Mouse (Mus musculus): ENCODE data around the gene Zbtb20. TPM values are rescaled to one million over a fixed set of nuclear protein-coding genes. Genes with fewer than 3 reads are reported as not detected.

Zbtb20 gene
- polyA plus RNA-seq, 1 experiment = 5.9 TPM

DNA sequence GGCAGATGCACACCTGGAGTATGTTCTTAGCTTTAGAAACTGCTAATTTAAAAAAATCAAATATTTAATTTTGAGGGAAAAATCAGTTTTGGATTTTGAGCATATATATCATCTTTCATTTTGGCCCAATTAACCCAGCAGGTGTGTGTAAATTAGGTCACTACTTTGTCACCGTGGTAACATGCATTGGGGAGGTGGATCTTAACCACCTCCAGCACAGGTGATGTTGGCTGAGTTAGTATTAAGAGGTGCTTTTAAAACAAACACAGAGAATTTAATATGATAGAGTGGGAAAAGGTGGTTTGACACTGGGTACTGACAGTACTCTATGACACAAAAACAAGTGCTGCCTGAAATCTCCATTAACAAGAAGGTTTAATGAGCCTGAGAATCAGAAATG lies 218.5 kb downstream of the Zbtb20 start:
- TF ChIP-seq POLR2A (IDR thresholded peaks at IDR 0.05; ENCODE audit: control insufficient read depth, low read depth, low read length) (no peak), CTCF (IDR thresholded peaks at IDR 0.05; ENCODE audit: control insufficient read depth, insufficient read depth, insufficient replicate concordance, low read depth, low read length) (no peak)
- Histone ChIP-seq H3K4me1 (ENCODE audit: control insufficient read depth, insufficient read depth, low read length) (no peaks in the 10 kb centered on the region), H3K36me3 (ENCODE audit: control insufficient read depth, insufficient read depth, low read length) (no peaks in the 10 kb centered on the region), H3K27ac (ENCODE audit: control insufficient read depth, insufficient read depth, low read depth, low read length) (no peak overlapping the region), H3K4me3 (ENCODE audit: control insufficient read depth, low read depth, low read length) (no peak overlapping the region), H3K27me3 (ENCODE audit: control insufficient read depth, insufficient read depth, low read length) (no peaks in the 10 kb centered on the region)

DNA sequence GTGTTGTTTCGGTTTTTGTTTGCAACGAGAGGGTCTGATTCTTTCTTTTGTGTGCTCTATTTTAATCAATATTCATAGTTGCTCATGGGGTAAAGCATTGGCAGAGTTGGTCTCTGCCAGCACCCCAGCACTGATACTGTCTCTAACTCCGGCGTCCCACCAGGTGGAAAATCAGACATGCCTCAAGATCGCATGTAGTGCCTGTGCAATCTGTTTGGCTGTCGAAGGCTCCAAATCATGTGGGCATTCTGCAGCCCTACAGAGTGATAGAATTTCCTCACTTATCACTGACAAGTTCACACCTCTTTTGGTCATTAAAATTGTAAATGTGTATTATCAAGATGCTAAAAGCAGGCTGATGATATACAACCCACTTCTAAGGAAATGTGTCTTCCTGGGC lies 219.1 kb downstream of the Zbtb20 start:
- H3K27me3 ChIP-seq (ENCODE audit: control insufficient read depth, insufficient read depth, low read length) = no peaks in the 10 kb centered on the region
- H3K36me3 ChIP-seq (ENCODE audit: control insufficient read depth, insufficient read depth, low read length) = no peaks in the 10 kb centered on the region
- H3K4me1 ChIP-seq (ENCODE audit: control insufficient read depth, insufficient read depth, low read length) = no peaks in the 10 kb centered on the region
- TF ChIP-seq POLR2A (IDR thresholded peaks at IDR 0.05; ENCODE audit: control insufficient read depth, low read depth, low read length) (no peak), CTCF (IDR thresholded peaks at IDR 0.05; ENCODE audit: control insufficient read depth, insufficient read depth, insufficient replicate concordance, low read depth, low read length) (no peak)
- no peak overlapping the region for H3K27ac ChIP-seq (ENCODE audit: control insufficient read depth, insufficient read depth, low read depth, low read length)
- H3K4me3 ChIP-seq (ENCODE audit: control insufficient read depth, low read depth, low read length) = no peak overlapping the region

DNA sequence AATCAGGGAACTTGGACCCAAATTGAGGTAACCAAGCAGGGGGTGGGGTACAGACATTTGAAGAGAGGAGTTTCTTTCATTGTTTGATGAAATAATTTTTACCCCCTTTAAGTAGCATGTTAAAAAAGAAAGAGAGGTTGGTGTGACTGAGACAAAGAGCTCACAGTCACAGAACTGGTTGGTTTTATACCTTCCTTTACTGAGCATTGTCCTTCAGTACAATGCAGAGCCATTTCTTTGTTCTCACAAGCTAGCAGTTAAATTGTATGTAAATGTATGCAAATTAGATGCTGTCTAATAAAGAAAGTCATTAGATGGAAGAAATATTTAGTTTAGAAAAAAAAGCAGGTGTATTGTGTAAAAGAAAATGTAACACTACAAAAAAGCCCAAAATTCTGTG lies 220.4 kb downstream of the Zbtb20 start:
- no peaks in the 10 kb centered on the region for H3K4me1 ChIP-seq (ENCODE audit: control insufficient read depth, insufficient read depth, low read length)
- H3K4me3 ChIP-seq (ENCODE audit: control insufficient read depth, low read depth, low read length) = no peak overlapping the region
- no peak overlapping the region for H3K27ac ChIP-seq (ENCODE audit: control insufficient read depth, insufficient read depth, low read depth, low read length)
- TF ChIP-seq POLR2A (IDR thresholded peaks at IDR 0.05; ENCODE audit: control insufficient read depth, low read depth, low read length) (no peak), CTCF (IDR thresholded peaks at IDR 0.05; ENCODE audit: control insufficient read depth, insufficient read depth, insufficient replicate concordance, low read depth, low read length) (no peak)
- H3K27me3 ChIP-seq (ENCODE audit: control insufficient read depth, insufficient read depth, low read length) = no peaks in the 10 kb centered on the region
- no peaks in the 10 kb centered on the region for H3K36me3 ChIP-seq (ENCODE audit: control insufficient read depth, insufficient read depth, low read length)

DNA sequence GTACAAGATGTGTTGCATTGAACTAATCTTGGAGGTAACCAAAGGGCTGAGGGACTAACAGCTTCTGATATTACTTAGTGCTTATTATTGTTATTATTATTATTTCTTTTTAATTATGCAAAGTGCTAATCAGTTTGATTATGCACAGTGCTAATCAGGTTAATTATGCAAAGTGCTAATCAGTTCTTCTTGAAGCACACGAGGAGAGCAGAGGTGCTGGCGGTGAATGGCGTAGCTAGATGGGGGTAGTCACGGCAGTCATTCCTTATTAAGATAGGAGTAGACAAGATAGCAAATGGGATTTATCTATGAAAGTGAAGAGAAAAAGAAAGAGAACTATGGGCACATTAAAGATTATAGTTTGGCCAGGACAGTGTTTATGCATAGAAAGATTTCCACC lies 222.5 kb downstream of the Zbtb20 start:
- H3K27me3 ChIP-seq (ENCODE audit: control insufficient read depth, insufficient read depth, low read length) = no peaks in the 10 kb centered on the region
- no peak overlapping the region for H3K27ac ChIP-seq (ENCODE audit: control insufficient read depth, insufficient read depth, low read depth, low read length)
- no peak overlapping the region for H3K4me3 ChIP-seq (ENCODE audit: control insufficient read depth, low read depth, low read length)
- H3K36me3 ChIP-seq (ENCODE audit: control insufficient read depth, insufficient read depth, low read length) = no peaks in the 10 kb centered on the region
- no peak for TF ChIP-seq POLR2A (IDR thresholded peaks at IDR 0.05; ENCODE audit: control insufficient read depth, low read depth, low read length)
- no peak for TF ChIP-seq CTCF (IDR thresholded peaks at IDR 0.05; ENCODE audit: control insufficient read depth, insufficient read depth, insufficient replicate concordance, low read depth, low read length)
- no peaks in the 10 kb centered on the region for H3K4me1 ChIP-seq (ENCODE audit: control insufficient read depth, insufficient read depth, low read length)

DNA sequence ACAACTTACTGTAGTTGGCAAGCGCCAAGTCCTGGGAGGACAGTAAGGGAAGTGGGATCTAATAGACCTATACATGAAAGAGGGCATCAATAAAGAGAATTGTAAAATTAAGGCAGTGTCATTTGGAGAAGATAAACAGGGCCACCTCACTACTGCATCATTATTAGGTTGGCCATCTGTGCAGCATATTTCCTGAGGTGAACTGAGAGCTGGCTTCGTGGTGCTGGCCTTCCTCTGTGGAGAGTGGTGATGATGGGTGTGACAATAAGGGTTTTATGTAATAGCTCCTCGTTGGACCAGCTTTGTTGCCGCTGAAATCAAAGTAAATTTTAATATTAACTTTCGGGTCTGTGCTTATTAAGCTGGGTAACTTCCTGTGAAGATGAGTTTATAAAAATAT lies 223.0 kb downstream of the Zbtb20 start:
- no peaks in the 10 kb centered on the region for H3K4me1 ChIP-seq (ENCODE audit: control insufficient read depth, insufficient read depth, low read length)
- TF ChIP-seq CTCF (IDR thresholded peaks at IDR 0.05; ENCODE audit: control insufficient read depth, insufficient read depth, insufficient replicate concordance, low read depth, low read length) (no peak), POLR2A (IDR thresholded peaks at IDR 0.05; ENCODE audit: control insufficient read depth, low read depth, low read length) (no peak)
- no peaks in the 10 kb centered on the region for H3K36me3 ChIP-seq (ENCODE audit: control insufficient read depth, insufficient read depth, low read length)
- no peak overlapping the region for H3K4me3 ChIP-seq (ENCODE audit: control insufficient read depth, low read depth, low read length)
- no peaks in the 10 kb centered on the region for H3K27me3 ChIP-seq (ENCODE audit: control insufficient read depth, insufficient read depth, low read length)
- no peak overlapping the region for H3K27ac ChIP-seq (ENCODE audit: control insufficient read depth, insufficient read depth, low read depth, low read length)

DNA sequence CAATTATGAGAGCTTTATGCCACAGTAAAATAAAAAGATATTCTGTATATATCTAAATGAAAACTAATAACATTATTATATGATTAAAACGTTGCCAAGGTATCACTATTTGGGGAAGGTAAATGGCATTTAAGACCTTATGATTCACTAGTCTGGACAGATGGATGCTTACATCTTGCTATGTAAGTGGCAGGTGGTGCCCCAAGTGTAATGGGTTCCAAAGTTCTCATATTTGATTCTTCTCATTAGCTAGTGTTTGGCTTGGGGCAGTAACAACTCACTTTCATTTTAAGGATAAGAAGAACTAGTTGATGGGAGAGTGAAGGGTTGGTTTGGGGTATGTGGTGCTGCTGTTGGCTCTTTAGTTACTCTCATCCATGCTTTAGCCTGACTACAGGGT lies 235.6 kb downstream of the Zbtb20 start:
- H3K36me3 ChIP-seq (ENCODE audit: control insufficient read depth, insufficient read depth, low read length) = no peaks in the 10 kb centered on the region

DNA sequence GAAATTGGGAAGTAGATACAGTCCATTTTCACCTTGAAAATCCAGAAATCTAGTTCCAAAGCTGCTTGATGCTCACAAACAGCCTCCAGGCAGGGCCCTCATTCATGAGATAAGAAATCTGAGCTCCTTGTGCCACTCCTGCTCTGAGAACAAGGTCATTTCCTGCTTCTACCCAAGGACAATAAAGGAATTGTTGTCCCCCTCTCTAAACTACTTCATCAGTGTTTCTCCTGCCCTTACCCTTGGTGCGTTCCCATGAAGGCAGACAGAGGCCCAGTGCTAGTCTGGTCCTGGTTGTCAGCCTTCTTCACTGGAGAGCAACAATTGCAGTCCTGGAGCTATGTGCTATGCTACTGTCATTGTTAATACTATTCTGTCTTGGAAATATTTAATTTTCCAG lies 238.3 kb downstream of the Zbtb20 start:
- Histone ChIP-seq H3K4me1 (ENCODE audit: control insufficient read depth, insufficient read depth, low read length) (peaks cover 2% of the 10 kb centered on the region; the same call in 1 of the 2 replicates), H3K4me3 (ENCODE audit: control insufficient read depth, low read depth, low read length) (no peak overlapping the region), H3K27me3 (ENCODE audit: control insufficient read depth, insufficient read depth, low read length) (no peaks in the 10 kb centered on the region), H3K36me3 (ENCODE audit: control insufficient read depth, insufficient read depth, low read length) (no peaks in the 10 kb centered on the region), H3K27ac (ENCODE audit: control insufficient read depth, insufficient read depth, low read depth, low read length) (no peak overlapping the region)
- TF ChIP-seq POLR2A (IDR thresholded peaks at IDR 0.05; ENCODE audit: control insufficient read depth, low read depth, low read length) (no peak), CTCF (IDR thresholded peaks at IDR 0.05; ENCODE audit: control insufficient read depth, insufficient read depth, insufficient replicate concordance, low read depth, low read length) (no peak)

More for the DNA sequence above, 235.6 kb downstream of the Zbtb20 start:
- H3K27me3 ChIP-seq (ENCODE audit: control insufficient read depth, insufficient read depth, low read length) = no peaks in the 10 kb centered on the region
- H3K27ac ChIP-seq (ENCODE audit: control insufficient read depth, insufficient read depth, low read depth, low read length) = no peak overlapping the region
- TF ChIP-seq POLR2A (IDR thresholded peaks at IDR 0.05; ENCODE audit: control insufficient read depth, low read depth, low read length) = no peak
- TF ChIP-seq CTCF (IDR thresholded peaks at IDR 0.05; ENCODE audit: control insufficient read depth, insufficient read depth, insufficient replicate concordance, low read depth, low read length) = no peak
- no peak overlapping the region for H3K4me3 ChIP-seq (ENCODE audit: control insufficient read depth, low read depth, low read length)
- H3K4me1 ChIP-seq (ENCODE audit: control insufficient read depth, insufficient read depth, low read length) = no peaks in the 10 kb centered on the region

DNA sequence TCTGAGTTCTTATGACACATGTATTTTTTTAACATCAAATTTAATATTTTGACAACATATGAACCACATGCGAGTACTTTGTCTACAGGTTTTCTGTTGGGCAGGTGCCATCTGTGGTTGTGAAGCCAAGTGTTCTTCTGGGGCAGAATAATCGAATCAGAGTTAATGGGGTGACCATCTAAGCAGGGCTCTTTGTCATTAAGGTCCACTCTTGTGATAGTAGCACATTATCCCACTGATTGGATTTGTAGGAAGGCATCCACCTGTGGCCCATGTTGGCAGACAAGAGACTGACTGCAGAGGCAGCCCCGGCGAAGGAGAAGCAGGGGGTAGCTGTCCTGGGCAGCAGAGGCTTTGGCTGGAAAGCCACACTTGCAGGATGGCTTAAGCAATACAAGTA lies 254.3 kb downstream of the Zbtb20 start:
- no peaks in the 10 kb centered on the region for H3K36me3 ChIP-seq (ENCODE audit: control insufficient read depth, insufficient read depth, low read length)
- H3K27ac ChIP-seq (ENCODE audit: control insufficient read depth, insufficient read depth, low read depth, low read length) = no peak overlapping the region
- no peaks in the 10 kb centered on the region for H3K27me3 ChIP-seq (ENCODE audit: control insufficient read depth, insufficient read depth, low read length)
- TF ChIP-seq CTCF (IDR thresholded peaks at IDR 0.05; ENCODE audit: control insufficient read depth, insufficient read depth, insufficient replicate concordance, low read depth, low read length) (no peak), POLR2A (IDR thresholded peaks at IDR 0.05; ENCODE audit: control insufficient read depth, low read depth, low read length) (no peak)
- no peak overlapping the region for H3K4me3 ChIP-seq (ENCODE audit: control insufficient read depth, low read depth, low read length)
- H3K4me1 ChIP-seq (ENCODE audit: control insufficient read depth, insufficient read depth, low read length) = no peaks in the 10 kb centered on the region
